Mouse (Mus musculus): ENCODE data around the gene Plch2.

- TF ChIP-seq CTCF (IDR thresholded peaks at IDR 0.05) (no peak), EP300 (IDR thresholded peaks at IDR 0.05) (no peak)
Observed at GRCm38 (mm10) chr4:154952461-154953241, 103.9 kb downstream of the Plch2 start.

All from lung, postnatal 0 days (tissue).